Mouse (Mus musculus) C2C12 (cell line): Measurements from ENCODE around the gene Gpr83. TPM values are rescaled to one million over a fixed set of nuclear protein-coding genes. Genes with fewer than 3 reads are reported as not detected.

ENCODE experiments used
- H3K27me3 ChIP-seq: one replicate; pipeline ENCODE4 v1.6.1; 2011; ENCODE audit not compliant: control insufficient read depth, insufficient read depth, insufficient read length
- H3K36me3 ChIP-seq: one replicate; pipeline ENCODE4 v1.6.1; 2011; ENCODE audit not compliant: control insufficient read depth, insufficient read depth
- H3K4me3 ChIP-seq: one replicate; pipeline ENCODE4 v1.5.1; 2011; ENCODE audit warnings: mild to moderate bottlenecking, control low read depth; ENCODE audit not compliant: poor library complexity, insufficient read depth, severe bottlenecking
- H3K79me2 ChIP-seq: one replicate; pipeline ENCODE4 v1.6.1; 2011; ENCODE audit not compliant: control insufficient read depth, insufficient read depth
- H3K79me3 ChIP-seq: one replicate; pipeline ENCODE4 v1.6.1; 2011; ENCODE audit warnings: low read depth, control low read depth
- H3ac ChIP-seq: one replicate; pipeline ENCODE3; 2011; ENCODE audit warnings: low read depth; ENCODE audit not compliant: control insufficient read depth, insufficient read length
- CEBPB ChIP-seq: IDR thresholded peaks from one replicate; pipeline ENCODE4 v1.6.1; 2011; ENCODE audit warnings: low read depth, mild to moderate bottlenecking, control low read depth, moderate library complexity
- CTCF ChIP-seq: IDR thresholded peaks from one replicate; pipeline ENCODE4 v1.5.1; 2011; ENCODE audit not compliant: control insufficient read depth, insufficient read depth, insufficient read length
- FOSL1 ChIP-seq: IDR thresholded peaks from one replicate; pipeline ENCODE4 v1.8.0; 2011; ENCODE audit warnings: mild to moderate bottlenecking, low read length; ENCODE audit not compliant: poor library complexity, insufficient read depth, severe bottlenecking
- MAX ChIP-seq: IDR thresholded peaks from one replicate; pipeline ENCODE4 v1.6.1; 2011; ENCODE audit warnings: mild to moderate bottlenecking, control low read depth
- MYOD1 ChIP-seq: IDR thresholded peaks from one replicate; pipeline ENCODE4 v1.6.1; 2011; ENCODE audit warnings: low read depth; ENCODE audit not compliant: control insufficient read depth, insufficient read length
- MYOG ChIP-seq: IDR thresholded peaks from one replicate; pipeline ENCODE4 v1.6.1; 2011; ENCODE audit not compliant: control insufficient read depth, insufficient read length; ENCODE audit errors: extremely low read depth
- USF1 ChIP-seq: IDR thresholded peaks from one replicate; pipeline ENCODE4 v1.6.1; 2011; ENCODE audit warnings: low read depth, mild to moderate bottlenecking, control low read depth, moderate library complexity
- polyA plus RNA-seq: library from polyadenylated mRNA; unstranded; fragments of >200 nt; fragmentation: generic; extraction: Trizol; gene quantifications from one replicate; pipeline ENCODE4 v1.2.1, GENCODE M21; 2012; ENCODE audit warnings: missing spikeins

Gene Gpr83
- polyA plus RNA-seq, 1 experiment, result not detected

DNA sequence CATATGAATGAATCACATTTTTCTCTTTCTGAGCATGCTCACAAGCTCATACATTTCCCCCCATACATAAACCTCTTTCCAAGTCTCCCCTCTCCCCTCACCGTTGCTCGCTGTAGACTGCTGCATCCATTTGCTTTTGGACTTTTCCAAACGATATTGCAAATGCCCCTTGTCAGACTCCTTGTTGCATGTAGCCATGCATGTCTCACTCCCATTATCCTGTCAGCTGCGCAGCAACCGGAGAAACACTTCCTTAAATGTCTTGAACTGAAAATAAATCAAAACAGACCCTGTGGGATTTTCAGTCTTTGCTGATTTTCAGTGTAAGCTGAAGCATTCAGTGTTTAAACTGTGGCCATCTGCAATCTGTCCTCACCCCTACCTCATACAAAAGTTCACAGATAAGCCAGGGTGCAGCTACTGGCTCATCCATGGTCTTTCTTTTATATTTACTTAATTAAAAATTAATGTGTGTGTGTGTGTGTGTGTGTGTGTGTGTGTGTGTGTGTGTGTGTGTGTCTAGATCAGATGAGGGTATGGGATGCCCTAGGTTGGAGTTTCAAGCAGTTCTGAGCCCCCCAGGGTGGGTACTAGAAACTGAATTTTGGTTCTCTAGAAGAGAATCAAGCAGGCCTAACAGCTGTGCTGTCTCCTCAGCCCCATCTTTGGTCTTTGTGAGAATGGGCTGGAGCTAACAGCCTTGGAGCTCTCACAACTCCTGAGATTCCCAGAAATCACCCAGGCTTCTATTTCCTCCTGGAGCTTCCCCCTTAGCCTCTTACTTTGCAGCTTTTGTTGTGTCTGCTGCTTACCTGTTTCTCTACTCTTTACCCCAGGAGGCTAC is 59.0 kb downstream of the Gpr83 start:
- TF ChIP-seq CTCF (no peak), MYOG (no peak), USF1 (no peak), MAX (no peak), FOSL1 (no peak), CEBPB (no peak), MYOD1 (no peak)
- Histone ChIP-seq H3K36me3 (no peaks in the 10 kb centered on the region), H3K27me3 (peaks cover 3% of the 10 kb centered on the region), H3K79me2 (no peaks in the 10 kb centered on the region), H3ac (no peak overlapping the region), H3K79me3 (no peaks in the 10 kb centered on the region), H3K4me3 (no peak overlapping the region)

Other genes starting within 250 kb of the Gpr83 start
- 17.3 TPM for gene Amotl1, start 215.2 kb upstream of the Gpr83 start, polyA plus RNA-seq
- 0.23 TPM for gene Piwil4, start 119.5 kb upstream of the Gpr83 start, polyA plus RNA-seq
- gene Fut4, start 107.8 kb upstream of the Gpr83 start, polyA plus RNA-seq, result 0.49 TPM
- gene 1700012B09Rik, start 89.2 kb upstream of the Gpr83 start, polyA plus RNA-seq, result 8.7 TPM
- gene Mre11a, start 75.6 kb upstream of the Gpr83 start, polyA plus RNA-seq, result 16.2 TPM
- 7.6 TPM for gene Ankrd49, start 75.4 kb upstream of the Gpr83 start, polyA plus RNA-seq
- not detected for gene Izumo1r, start 43.7 kb downstream of the Gpr83 start, polyA plus RNA-seq
- gene Panx1, start 185.3 kb downstream of the Gpr83 start, polyA plus RNA-seq, result 42.8 TPM